Mouse (Mus musculus) MEL (cell line): ENCODE data around the gene Atxn7l1. TPM values are rescaled to one million over a fixed set of nuclear protein-coding genes. Genes with fewer than 3 reads are reported as not detected.

Source experiments
- DNase-seq: peaks from one replicate; pipeline ENCODE4 v3.0.0; 2011; ENCODE audit warnings: low read depth, low spot score
- H3K27ac ChIP-seq: 2 replicates; pipeline ENCODE4 v1.5.1; 2012; ENCODE audit warnings: low read depth, mild to moderate bottlenecking, control low read depth, low read length, moderate library complexity; ENCODE audit not compliant: control insufficient read depth
- H3K27me3 ChIP-seq, 2 experiments: fragments of 150-350 bp in 1 of 2; sonication (generic) in 1 of 2; 2 replicates each; pipeline ENCODE4 v1.6.1; 2012; ENCODE audit warnings: low read length in 2 of 2, mild to moderate bottlenecking in 2 of 2, improper control_type of control experiment in 1 of 2, moderate library complexity in 1 of 2; ENCODE audit not compliant: insufficient read depth in 2 of 2, control insufficient read depth in 1 of 2
- H3K36me3 ChIP-seq, 2 experiments: 2 replicates each; pipeline ENCODE4 v1.6.1; 2012 to 2014; ENCODE audit warnings: low read length in 2 of 2, improper control_type of control experiment in 1 of 2, inconsistent platforms in 1 of 2, mild to moderate bottlenecking in 1 of 2; ENCODE audit not compliant: insufficient read depth in 2 of 2, control insufficient read depth in 1 of 2
- H3K4me1 ChIP-seq, 2 experiments: fragments of 150-350 bp in 1 of 2; sonication (generic) in 1 of 2; 2 replicates each; pipeline ENCODE4 v1.6.1; 2012; ENCODE audit warnings: low read length in 2 of 2, improper control_type of control experiment in 1 of 2, mild to moderate bottlenecking in 1 of 2; ENCODE audit not compliant: insufficient read depth in 2 of 2, control insufficient read depth in 1 of 2
- H3K4me3 ChIP-seq, 2 experiments: fragments of 150-350 bp in 1 of 2; sonication (generic) in 1 of 2; 2 replicates each; pipeline ENCODE4 v1.5.1; 2012; ENCODE audit warnings: low read depth in 2 of 2, low read length in 2 of 2, mild to moderate bottlenecking in 2 of 2, moderate library complexity in 2 of 2, control low read depth in 1 of 2, improper control_type of control experiment in 1 of 2; ENCODE audit not compliant: control insufficient read depth in 1 of 2, insufficient read depth in 1 of 2
- H3K79me2 ChIP-seq: 2 replicates; pipeline ENCODE4 v1.6.1; 2012; ENCODE audit warnings: mild to moderate bottlenecking, low read length, moderate library complexity; ENCODE audit not compliant: control insufficient read depth, poor library complexity, insufficient read depth
- H3K9ac ChIP-seq: 2 replicates; pipeline ENCODE4 v1.6.1; 2012; ENCODE audit warnings: low read depth, mild to moderate bottlenecking, control low read depth, low read length, moderate library complexity; ENCODE audit not compliant: control insufficient read depth, poor library complexity, severe bottlenecking
- H3K9me3 ChIP-seq: fragments of 150-350 bp; sonication (generic); replicated peaks from 2 replicates; pipeline ENCODE4 v1.6.1; 2012; ENCODE audit warnings: mild to moderate bottlenecking, low read length, improper control_type of control experiment, moderate library complexity; ENCODE audit not compliant: insufficient read depth
- BHLHE40 ChIP-seq: IDR thresholded peaks from 2 replicates; pipeline ENCODE4 v1.6.1; 2012; ENCODE audit warnings: low read depth, mild to moderate bottlenecking, inconsistent platforms, low read length, improper control_type of control experiment, borderline replicate concordance
- CHD1 ChIP-seq: IDR thresholded peaks from 2 replicates; pipeline ENCODE4 v1.6.1; 2012; ENCODE audit warnings: low read depth, mild to moderate bottlenecking, inconsistent platforms, low read length, improper control_type of control experiment
- E2F4 ChIP-seq: IDR thresholded peaks from 2 replicates; pipeline ENCODE4 v1.6.1; 2011; ENCODE audit warnings: low read depth, low read length, improper control_type of control experiment, borderline replicate concordance
- ELF1 ChIP-seq: IDR thresholded peaks from 2 replicates; pipeline ENCODE4 v1.6.1; 2014; ENCODE audit warnings: low read depth, mild to moderate bottlenecking, inconsistent platforms, low read length, improper control_type of control experiment, moderate library complexity
- EP300 ChIP-seq, 2 experiments: IDR thresholded peaks; 2 replicates each; pipeline ENCODE4 v1.6.1; 2011; ENCODE audit warnings: improper control_type of control experiment in 2 of 2, low read length in 2 of 2, low read depth in 1 of 2, mild to moderate bottlenecking in 1 of 2
- ETS1 ChIP-seq: IDR thresholded peaks from 2 replicates; pipeline ENCODE4 v1.6.1; 2012; ENCODE audit warnings: low read depth, mild to moderate bottlenecking, inconsistent platforms, low read length, improper control_type of control experiment, moderate library complexity
- GABPA ChIP-seq: IDR thresholded peaks from 2 replicates; pipeline ENCODE4 v1.6.1; 2012; ENCODE audit warnings: low read depth, mild to moderate bottlenecking, inconsistent platforms, low read length, improper control_type of control experiment, moderate library complexity
- GATA1 ChIP-seq: IDR thresholded peaks from 2 replicates; pipeline ENCODE4 v1.6.1; 2011; ENCODE audit warnings: low read depth, low read length, improper control_type of control experiment
- HCFC1 ChIP-seq: IDR thresholded peaks from 2 replicates; pipeline ENCODE4 v1.6.1; 2012; ENCODE audit warnings: low read depth, mild to moderate bottlenecking, inconsistent platforms, low read length, improper control_type of control experiment, moderate library complexity
- JUND ChIP-seq: IDR thresholded peaks from 2 replicates; pipeline ENCODE4 v1.6.1; 2011; ENCODE audit warnings: low read depth, mild to moderate bottlenecking, improper control_type of control experiment, low read length
- KAT2A ChIP-seq: conservative IDR thresholded peaks from 2 replicates; pipeline ENCODE4 v1.6.1; 2012; ENCODE audit warnings: low read depth, low read length, improper control_type of control experiment, inconsistent platforms
- MAFK ChIP-seq: IDR thresholded peaks from 2 replicates; pipeline ENCODE4 v1.6.1; 2011; ENCODE audit warnings: low read depth, mild to moderate bottlenecking, low read length, improper control_type of control experiment, borderline replicate concordance
- MAX ChIP-seq: IDR thresholded peaks from 2 replicates; pipeline ENCODE4 v1.6.1; 2011; ENCODE audit warnings: low read length, improper control_type of control experiment
- MAZ ChIP-seq: IDR thresholded peaks from 2 replicates; pipeline ENCODE4 v1.6.1; 2012; ENCODE audit warnings: low read depth, mild to moderate bottlenecking, inconsistent platforms, low read length, improper control_type of control experiment
- MEF2A ChIP-seq: IDR thresholded peaks from 2 replicates; pipeline ENCODE4 v1.6.1; 2014; ENCODE audit warnings: low read depth, mild to moderate bottlenecking, inconsistent platforms, low read length, improper control_type of control experiment; ENCODE audit not compliant: poor library complexity, insufficient replicate concordance, severe bottlenecking; ENCODE audit errors: extremely low read depth
- MXI1 ChIP-seq: IDR thresholded peaks from 2 replicates; pipeline ENCODE4 v1.6.1; 2011; ENCODE audit warnings: mild to moderate bottlenecking, low read depth, low read length, improper control_type of control experiment
- MYB ChIP-seq: IDR thresholded peaks from 2 replicates; pipeline ENCODE4 v1.6.1; 2011; ENCODE audit warnings: mild to moderate bottlenecking, low read depth, low read length, improper control_type of control experiment
- MYC ChIP-seq: IDR thresholded peaks from 2 replicates; pipeline ENCODE4 v1.6.1; 2011; ENCODE audit warnings: low read depth, mild to moderate bottlenecking, low read length, improper control_type of control experiment, moderate library complexity
- NELFE ChIP-seq: IDR thresholded peaks from 2 replicates; pipeline ENCODE4 v1.6.1; 2011; ENCODE audit warnings: low read depth, low read length, improper control_type of control experiment
- POLR2A ChIP-seq, 2 experiments: IDR thresholded peaks; 2 replicates each; pipeline ENCODE4 v1.6.1; 2011 to 2012; ENCODE audit warnings: low read length in 2 of 2, mild to moderate bottlenecking in 2 of 2, control low read depth in 1 of 2, improper control_type of control experiment in 1 of 2, low read depth in 1 of 2, moderate library complexity in 1 of 2; ENCODE audit not compliant: control insufficient read depth in 1 of 2, insufficient read depth in 1 of 2, poor library complexity in 1 of 2
- POLR2AphosphoS2 ChIP-seq: IDR thresholded peaks from 2 replicates; pipeline ENCODE4 v1.6.1; 2011; ENCODE audit warnings: low read length, improper control_type of control experiment
- POLR2AphosphoS5 ChIP-seq: IDR thresholded peaks from 2 replicates; pipeline ENCODE4 v1.6.1; 2012; ENCODE audit warnings: low read depth, borderline replicate concordance, mild to moderate bottlenecking, inconsistent platforms, low read length, moderate library complexity, mixed read lengths
- RCOR1 ChIP-seq: IDR thresholded peaks from 2 replicates; pipeline ENCODE4 v1.6.1; 2012; ENCODE audit warnings: low read depth, mild to moderate bottlenecking, inconsistent platforms, low read length, improper control_type of control experiment
- SIN3A ChIP-seq: IDR thresholded peaks from 2 replicates; pipeline ENCODE4 v1.6.1; 2012; ENCODE audit warnings: low read length, improper control_type of control experiment, inconsistent platforms
- SMC3 ChIP-seq: IDR thresholded peaks from 2 replicates; pipeline ENCODE4 v1.6.1; 2011; ENCODE audit warnings: low read depth, low read length, improper control_type of control experiment
- TAL1 ChIP-seq: IDR thresholded peaks from 2 replicates; pipeline ENCODE4 v1.6.1; 2012; ENCODE audit warnings: mild to moderate bottlenecking, inconsistent platforms, low read length, moderate library complexity, mixed read lengths
- TBP ChIP-seq: IDR thresholded peaks from 2 replicates; pipeline ENCODE4 v1.8.0; 2011; ENCODE audit warnings: low read depth, low read length, improper control_type of control experiment
- TCF12 ChIP-seq: IDR thresholded peaks from 2 replicates; pipeline ENCODE4 v1.6.1; 2014; ENCODE audit warnings: low read depth, mild to moderate bottlenecking, inconsistent platforms, low read length, improper control_type of control experiment, moderate library complexity
- USF2 ChIP-seq, 2 experiments: IDR thresholded peaks; 2 replicates each; pipeline ENCODE4 v1.6.1; 2011 to 2012; ENCODE audit warnings: improper control_type of control experiment in 2 of 2, low read length in 2 of 2, borderline replicate concordance in 1 of 2, inconsistent platforms in 1 of 2, low read depth in 1 of 2, mild to moderate bottlenecking in 1 of 2; ENCODE audit not compliant: insufficient read depth in 1 of 2
- ZC3H11A ChIP-seq: IDR thresholded peaks from 2 replicates; pipeline ENCODE4 v1.6.1; 2012; ENCODE audit warnings: low read depth, mild to moderate bottlenecking, inconsistent platforms, low read length, improper control_type of control experiment
- ZKSCAN1 ChIP-seq: IDR thresholded peaks from 2 replicates; pipeline ENCODE4 v1.6.1; 2012; ENCODE audit warnings: low read depth, mild to moderate bottlenecking, inconsistent platforms, low read length, improper control_type of control experiment, moderate library complexity
- ZMIZ1 ChIP-seq: IDR thresholded peaks from 2 replicates; pipeline ENCODE4 v1.6.1; 2012; ENCODE audit warnings: low read depth, mild to moderate bottlenecking, inconsistent platforms, low read length, improper control_type of control experiment, moderate library complexity
- polyA plus RNA-seq, 2 experiments: library from polyadenylated mRNA; stranded (reverse) in 1 of 2; unstranded in 1 of 2; fragments of >175 nt in 1 of 2; fragments of >200 nt in 1 of 2; gene quantifications; 2 replicates each; pipeline versions ENCODE4 v1.2.1 to v1.2.4; 2012; ENCODE audit warnings: low replicate concordance in 2 of 2, low read depth in 1 of 2; ENCODE audit not compliant: insufficient read length in 2 of 2, insufficient read depth in 1 of 2, missing spikeins in 1 of 2
- total RNA-seq: library from RNA; depleted of rRNA; stranded (reverse); fragments of 300-350 nt; gene quantifications from 2 replicates; pipeline ENCODE4 v1.2.3, GENCODE M21; 2012

The Atxn7l1 gene
- total and polyA plus RNA-seq, 3 experiments: 11.6 to 50.3 TPM; not detected in 1

DNA sequence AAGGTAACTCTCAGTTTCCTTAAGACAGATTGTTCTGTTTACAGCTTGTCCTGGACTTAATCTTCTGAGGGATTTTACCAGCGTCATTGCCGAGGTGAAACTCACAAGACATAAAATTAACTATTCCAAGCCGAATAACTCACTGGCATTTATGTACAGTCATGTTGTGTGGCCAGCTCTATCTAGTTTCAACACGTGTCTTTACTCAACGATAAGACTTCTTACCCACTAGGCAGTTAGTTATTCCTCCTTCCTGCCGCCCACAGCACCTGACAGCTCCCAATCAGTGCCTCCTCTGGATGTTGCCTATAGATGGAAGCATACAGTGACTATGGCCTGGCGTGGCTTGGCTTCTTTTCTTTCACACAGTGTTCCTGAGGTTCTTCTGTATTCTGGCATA, 161.2 kb downstream of the Atxn7l1 start (continued):
- TF ChIP-seq BHLHE40: peak; percentile 87
- TF ChIP-seq, all 39 proteins: peak for 14

DNA sequence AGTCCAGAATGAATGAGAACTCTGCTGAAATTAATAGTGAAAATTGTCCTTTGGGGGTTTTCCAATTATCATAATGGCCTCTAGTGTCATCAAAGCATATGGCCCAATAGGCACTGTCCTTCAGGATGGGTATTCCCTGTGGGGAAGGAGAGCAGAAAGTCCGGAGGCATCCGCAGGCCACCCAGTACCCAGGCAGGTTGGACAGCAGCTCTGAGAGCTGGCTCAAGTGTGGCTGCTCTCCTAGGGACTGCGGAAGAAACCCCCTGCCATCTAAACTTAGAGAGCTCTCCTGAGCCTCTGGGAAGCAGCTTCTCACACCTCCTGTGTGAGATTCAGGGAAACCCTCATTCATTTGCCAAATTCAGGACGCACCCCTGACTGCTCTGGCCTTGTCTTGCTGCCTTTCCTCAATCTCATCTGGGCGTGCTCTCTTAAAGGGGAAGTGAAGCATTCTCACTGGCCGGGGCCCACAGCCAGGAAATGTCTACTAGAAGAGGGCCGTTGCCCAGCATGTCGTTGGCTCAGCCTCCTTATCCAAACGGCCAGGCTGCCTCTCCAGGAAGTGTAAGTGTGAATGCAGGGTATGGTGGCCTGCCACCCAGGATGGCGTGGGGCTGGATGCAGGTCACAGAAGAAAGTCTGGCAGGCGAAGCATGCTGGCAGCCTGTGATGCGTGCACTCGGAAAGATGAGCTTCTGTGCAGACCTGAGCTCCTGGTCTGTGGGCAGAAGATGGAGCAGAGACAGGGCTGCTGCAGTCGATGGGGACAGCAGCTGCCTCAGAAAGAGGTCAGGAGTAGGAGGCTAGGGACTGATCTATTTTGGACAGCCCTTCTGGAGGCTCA, 166.6 kb downstream of the Atxn7l1 start:
- Histone ChIP-seq H3K27ac (peak overlapping the region; percentile 96), H3K79me2 (peaks cover 33% of the 10 kb centered on the region), H3K4me3 (peak overlapping the region; percentile 49 to 71), H3K9me3 (no peaks in the 10 kb centered on the region), H3K27me3 (no peaks in the 10 kb centered on the region), H3K9ac (peak overlapping the region; percentile 76), H3K36me3 (peaks cover 0 to 43% of the 10 kb centered on the region in 2 experiments; a peak in 3 of 4 replicates), H3K4me1 (peaks cover 16 to 45% of the 10 kb centered on the region in 2 experiments)
- TF ChIP-seq BHLHE40 (peak; percentile 44; the same call in 1 of the 2 replicates), ZKSCAN1 (no peak), MXI1 (peak; percentile 88), TAL1 (peak; percentile 80), EP300 (IDR thresholded peaks at IDR 0.05; ENCODE audit: low read depth in 1 of 2, low read length in 2 of 2) (peak; percentile 74 to 91), ETS1 (peak; percentile 79), MEF2A (0 out of 2 replicates have a peak, but pooled peaks have one; percentile 43), RCOR1 (peak; percentile 31; the same call in 1 of the 2 replicates), POLR2A (IDR thresholded peaks at IDR 0.05; ENCODE audit: control insufficient read depth in 1 of 2, insufficient read depth in 1 of 2, low read depth in 1 of 2, low read length in 2 of 2, poor library complexity in 1 of 2) (peak; percentile 69 to 74; a peak in 3 of 4 replicates), ZC3H11A (no peak), MAZ (peak; percentile 53; the same call in 1 of the 2 replicates), POLR2AphosphoS5 (no peak), CHD1 (peak; percentile 47; the same call in 1 of the 2 replicates), HCFC1 (peak; percentile 71), MAX (peak; percentile 83), SIN3A (peak; percentile 92), SMC3 (no peak), USF2 (IDR thresholded peaks at IDR 0.05; ENCODE audit: borderline replicate concordance in 1 of 2, insufficient read depth in 1 of 2, low read depth in 1 of 2, low read length in 2 of 2) (no peak), KAT2A (no peak), JUND (no peak), GABPA (0 out of 2 replicates have a peak, but pooled peaks have one; percentile 38), MAFK (no peak), POLR2AphosphoS2 (peak; percentile 76), TBP (peak; percentile 92), ELF1 (peak; percentile 82), MYC (peak; percentile 72; the same call in 1 of the 2 replicates), NELFE (peak; percentile 63), ZMIZ1 (0 out of 2 replicates have a peak, but pooled peaks have one; percentile 61), MYB (peak; percentile 95), TCF12 (peak; percentile 84), E2F4 (no peak), GATA1 (peak; percentile 18; the same call in 1 of the 2 replicates)
- DNase-seq: peak; percentile 94
